Comparison of ENCODE assay signal across 8 mouse cellular contexts in genomic region chr10:81545161-81545747, GRCm38 (mm10). TPM values are rescaled to one million over a fixed set of nuclear protein-coding genes. Genes with fewer than 3 reads are reported as not detected.
A peak's percentile ranks its signal among the peaks of the same experiment; 100 is the strongest.
DNase-seq lines count a peak whose midpoint lies in the region; ATAC-seq lines count a peak whose summit lies in the region.

Gene Gna11 (minus strand): TSS chr10:81545190.

- DNase-seq in adipocyte (ENCODE audit: low spot score): peak; percentile 98
- DNase-seq in embryo, embryonic 10 days (ENCODE audit: low spot score): peak; percentile 99
- DNase-seq in gastrocnemius, postnatal 10 days: peak; percentile 100
- peak; percentile 99 for DNase-seq in induced T-regulatory cell, adult 2 months (ENCODE audit: low read depth)
- DNase-seq in left cerebral cortex, adult 9 months (ENCODE audit: low spot score in 2 of 2): peak; percentile 97 to 99
- DNase-seq in right cerebral cortex, postnatal 14 days: peak; percentile 99
- peak; percentile 100 for DNase-seq in urinary bladder, postnatal 36 days (ENCODE audit: low spot score in 2 of 2)

- peak; percentile 88 for ATAC-seq in megakaryocyte progenitor cell, adult 5-6 weeks (replicated peaks; ENCODE audit: poor library complexity)

RNA-seq across cellular contexts. Expression of gene Gna11, which starts in this region (rescaled TPM):
- total RNA-seq in gastrocnemius, postnatal 10 days (2021): 10 to 100 TPM; 40.6 to 44.8 TPM
- total RNA-seq in megakaryocyte progenitor cell, adult 5-6 weeks (2015): 5.4 and 6.0 TPM in 2 replicates
- total RNA-seq in megakaryocyte progenitor cell, adult 5-6 weeks (2017): 7.6 and 10.2 TPM in 2 replicates

Comparison
In these comparisons a context has a peak if more than half of its experiments do, and no peak if none do; other contexts are left out.
1. Peak in every context shown above with its lines: DNase-seq and ATAC-seq.